Mouse (Mus musculus): Measurements from ENCODE around the gene Cdkl3. TPM values are rescaled to one million over a fixed set of nuclear protein-coding genes. Genes with fewer than 3 reads are reported as not detected.

Cdkl3 gene
- polyA plus RNA-seq, 2 experiments, result 0.75 to 0.81 TPM

DNA sequence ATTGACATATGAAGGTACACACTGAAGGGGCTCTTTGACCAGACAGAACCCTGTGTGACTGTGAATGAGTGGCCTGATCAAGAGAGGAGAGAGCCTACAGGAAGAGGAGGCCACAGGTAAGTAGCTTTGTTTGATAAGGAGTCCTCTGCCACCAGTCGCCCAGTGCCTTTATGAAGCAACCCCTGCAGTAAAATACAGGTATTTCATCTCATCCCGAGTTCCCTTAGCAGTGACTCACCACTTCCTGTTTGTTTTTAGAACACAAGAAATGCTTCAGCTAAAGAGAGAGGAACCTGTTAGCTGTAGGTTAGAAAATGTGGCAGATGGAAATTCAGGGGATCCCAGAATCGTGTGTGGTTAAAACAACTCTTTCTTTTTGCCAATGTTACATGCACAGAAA lies 31.9 kb downstream of the Cdkl3 start:
- TF ChIP-seq CTCF (IDR thresholded peaks at IDR 0.05; ENCODE audit: low read depth) (no peak), EP300 (IDR thresholded peaks at IDR 0.05; ENCODE audit: low read depth) (no peak)

DNA sequence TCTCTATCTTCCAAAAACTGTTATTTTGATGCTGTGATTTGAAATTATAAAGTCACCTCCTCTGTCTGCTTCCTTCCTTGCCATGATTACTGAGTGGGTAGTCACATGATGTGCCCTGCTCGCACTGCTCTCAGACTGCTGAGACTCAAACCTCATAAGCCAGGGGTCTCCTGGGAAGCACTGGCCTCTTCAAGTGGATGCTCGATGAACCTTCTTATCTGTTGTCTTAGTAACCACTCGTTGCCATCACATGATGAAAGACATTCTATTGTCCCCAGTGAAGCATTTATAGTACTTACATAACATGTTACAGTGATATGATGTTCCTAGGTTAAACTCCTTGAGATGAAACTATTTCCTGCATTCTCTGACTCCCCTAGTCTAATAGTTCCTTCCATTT lies 33.6 kb downstream of the Cdkl3 start:
- ATAC-seq (ENCODE audit: insufficient read depth), result no peak
- Histone ChIP-seq H3K9ac (replicated peaks) (no peak overlapping the region), H3K4me1 (replicated peaks; ENCODE audit: control insufficient read depth in 2 of 2, insufficient read depth in 2 of 2, low read length in 1 of 2) (no peaks in the 10 kb centered on the region), H3K27me3 (ENCODE audit: control insufficient read depth, insufficient read depth, low read length) (no peaks in the 10 kb centered on the region), H3K4me3 (ENCODE audit: insufficient read depth in 1 of 2, low read depth in 2 of 2, low read length in 2 of 2) (no peak overlapping the region), H3K36me3 (replicated peaks; ENCODE audit: control insufficient read depth, insufficient read depth, low read depth) (no peaks in the 10 kb centered on the region), H3K9me3 (ENCODE audit: control insufficient read depth, low read length) (no peaks in the 10 kb centered on the region), H3K4me2 (ENCODE audit: low read depth) (no peak overlapping the region), H3K27ac (no peak overlapping the region)
- DNase-seq (ENCODE audit: low read depth in 3 of 3, low spot score in 3 of 3), result no peak
- TF ChIP-seq EP300 (IDR thresholded peaks at IDR 0.05; ENCODE audit: low read depth) (no peak), CTCF (IDR thresholded peaks at IDR 0.05; ENCODE audit: low read depth) (no peak)
- WGBS (ENCODE audit: insufficient replicate concordance), result 45% methylated on average over 3 of the region's 3 CpGs

More for the DNA sequence above, 31.9 kb downstream of the Cdkl3 start:
- Histone ChIP-seq H3K4me2 (ENCODE audit: low read depth) (no peak overlapping the region), H3K4me3 (ENCODE audit: insufficient read depth in 1 of 2, low read depth in 2 of 2, low read length in 2 of 2) (no peak overlapping the region), H3K27me3 (ENCODE audit: control insufficient read depth, insufficient read depth, low read length) (no peaks in the 10 kb centered on the region), H3K36me3 (replicated peaks; ENCODE audit: control insufficient read depth, insufficient read depth, low read depth) (no peaks in the 10 kb centered on the region), H3K4me1 (replicated peaks; ENCODE audit: control insufficient read depth in 2 of 2, insufficient read depth in 2 of 2, low read length in 1 of 2) (no peaks in the 10 kb centered on the region), H3K9me3 (ENCODE audit: control insufficient read depth, low read length) (no peaks in the 10 kb centered on the region), H3K27ac (no peak overlapping the region), H3K9ac (replicated peaks) (no peak overlapping the region)
- ATAC-seq (ENCODE audit: insufficient read depth) (no peak), DNase-seq (ENCODE audit: low read depth in 3 of 3, low spot score in 3 of 3) (no peak)
- 30% methylated on average over 3 of the region's 3 CpGs for WGBS (ENCODE audit: insufficient replicate concordance)

DNA sequence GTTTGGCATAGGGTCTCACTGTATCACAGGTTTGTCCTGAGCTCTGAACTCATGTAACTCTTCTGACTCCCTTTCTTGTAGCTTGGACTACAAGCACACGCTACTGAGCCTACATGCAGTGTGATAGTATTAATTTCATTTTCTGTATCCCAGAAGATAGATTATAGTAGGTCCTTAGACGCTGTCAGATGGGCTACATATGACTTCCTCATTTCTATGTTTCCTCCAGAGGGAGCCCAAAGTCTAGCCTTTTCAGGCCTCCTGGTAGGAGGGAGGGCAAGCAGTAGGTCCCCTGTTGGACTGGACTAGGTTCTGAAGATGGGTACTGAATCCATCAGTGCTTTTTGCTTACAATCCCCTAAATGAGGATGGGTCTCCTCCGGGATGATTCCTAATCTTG lies 39.2 kb downstream of the Cdkl3 start:
- no peak for ATAC-seq (ENCODE audit: insufficient read depth)
- 45% methylated on average over 3 of the region's 3 CpGs for WGBS (ENCODE audit: insufficient replicate concordance)

DNA sequence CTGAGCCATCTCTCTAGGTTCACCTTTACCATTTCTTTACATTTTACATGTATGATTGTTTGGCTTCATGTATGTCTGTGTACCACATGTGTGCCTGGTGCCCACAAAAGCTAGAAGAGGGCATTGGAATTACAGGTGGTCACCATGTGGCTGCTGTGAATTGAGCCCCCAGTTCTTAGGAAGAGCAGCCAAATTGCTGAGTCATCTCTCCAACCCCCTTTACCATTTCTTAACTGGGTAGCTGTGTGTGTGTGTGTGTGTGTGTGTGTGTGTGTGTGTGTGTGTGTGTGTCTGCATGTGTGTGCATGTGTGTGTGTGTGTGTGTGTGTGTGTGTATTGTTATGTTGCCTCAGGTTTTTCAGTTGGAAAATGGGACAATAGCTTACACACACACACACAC lies 40.1 kb downstream of the Cdkl3 start:
- no peak overlapping the region for H3K4me2 ChIP-seq (ENCODE audit: low read depth)
- peaks cover 0 to 12% of the 10 kb centered on the region in 2 experiments; a peak in 3 of 4 replicates for H3K4me1 ChIP-seq (replicated peaks; ENCODE audit: control insufficient read depth in 2 of 2, insufficient read depth in 2 of 2, low read length in 1 of 2)
- H3K36me3 ChIP-seq (replicated peaks; ENCODE audit: control insufficient read depth, insufficient read depth, low read depth), result no peaks in the 10 kb centered on the region
- H3K9ac ChIP-seq (replicated peaks), result no peak overlapping the region
- TF ChIP-seq EP300 (IDR thresholded peaks at IDR 0.05; ENCODE audit: low read depth) (no peak), CTCF (IDR thresholded peaks at IDR 0.05; ENCODE audit: low read depth) (no peak)
- no peak overlapping the region for H3K27ac ChIP-seq
- no peaks in the 10 kb centered on the region for H3K27me3 ChIP-seq (ENCODE audit: control insufficient read depth, insufficient read depth, low read length)
- DNase-seq (ENCODE audit: low read depth in 3 of 3, low spot score in 3 of 3), result peak in 1 of 3 experiments; percentile 9
- no peak overlapping the region for H3K4me3 ChIP-seq (ENCODE audit: insufficient read depth in 1 of 2, low read depth in 2 of 2, low read length in 2 of 2)
- H3K9me3 ChIP-seq (ENCODE audit: control insufficient read depth, low read length), result no peaks in the 10 kb centered on the region
- no peak for ATAC-seq (ENCODE audit: insufficient read depth)

More for the DNA sequence above, 39.2 kb downstream of the Cdkl3 start:
- TF ChIP-seq EP300 (IDR thresholded peaks at IDR 0.05; ENCODE audit: low read depth) (no peak), CTCF (IDR thresholded peaks at IDR 0.05; ENCODE audit: low read depth) (peak; percentile 29; the same call in 1 of the 2 replicates)
- H3K4me3 ChIP-seq (ENCODE audit: insufficient read depth in 1 of 2, low read depth in 2 of 2, low read length in 2 of 2), result no peak overlapping the region
- no peak overlapping the region for H3K9ac ChIP-seq (replicated peaks)
- no peaks in the 10 kb centered on the region for H3K36me3 ChIP-seq (replicated peaks; ENCODE audit: control insufficient read depth, insufficient read depth, low read depth)
- no peak for DNase-seq (ENCODE audit: low read depth in 3 of 3, low spot score in 3 of 3)
- no peaks in the 10 kb centered on the region for H3K27me3 ChIP-seq (ENCODE audit: control insufficient read depth, insufficient read depth, low read length)
- no peak overlapping the region for H3K4me2 ChIP-seq (ENCODE audit: low read depth)
- peaks cover 0 to 12% of the 10 kb centered on the region in 2 experiments; a peak in 3 of 4 replicates for H3K4me1 ChIP-seq (replicated peaks; ENCODE audit: control insufficient read depth in 2 of 2, insufficient read depth in 2 of 2, low read length in 1 of 2)
- no peak overlapping the region for H3K27ac ChIP-seq
- no peaks in the 10 kb centered on the region for H3K9me3 ChIP-seq (ENCODE audit: control insufficient read depth, low read length)

DNA sequence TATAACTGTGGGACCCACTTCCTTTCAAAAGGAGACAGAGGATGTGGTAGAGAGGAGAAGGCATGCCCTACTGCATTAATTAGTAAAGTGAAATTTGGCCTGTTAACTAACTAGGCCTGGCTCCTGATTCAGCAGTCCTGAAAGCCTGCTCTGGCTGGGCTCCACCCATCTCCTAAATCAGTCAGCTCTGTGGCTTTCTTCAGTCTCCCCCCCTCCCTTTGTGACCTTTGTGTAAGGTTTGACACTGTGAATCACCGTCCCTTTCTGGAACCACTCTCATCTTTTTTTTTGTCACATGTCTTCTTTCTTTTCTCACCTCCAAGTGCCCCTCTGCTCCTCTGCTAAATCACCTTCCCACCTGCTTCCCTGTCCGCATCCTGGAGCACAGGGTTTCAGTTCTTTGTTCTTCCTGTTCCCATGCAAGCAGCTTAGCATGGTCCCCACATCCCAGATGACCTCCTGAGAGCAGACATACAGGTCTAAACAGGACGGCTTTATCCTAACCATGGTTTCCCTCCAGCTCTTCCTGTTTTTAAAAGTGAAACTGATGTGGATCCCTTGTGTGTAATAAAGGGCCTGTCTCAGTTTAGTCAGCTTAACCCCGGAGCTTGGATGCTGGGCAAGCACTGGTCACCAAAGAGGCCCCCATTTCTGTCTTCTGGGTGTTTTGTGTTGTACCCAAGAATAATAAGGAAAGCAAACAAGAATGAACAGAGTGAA lies 42.6 kb downstream of the Cdkl3 start:
- Histone ChIP-seq H3K4me3 (ENCODE audit: insufficient read depth in 1 of 2, low read depth in 2 of 2, low read length in 2 of 2) (no peak overlapping the region), H3K9ac (replicated peaks) (no peak overlapping the region; the same call in 1 of the 2 replicates), H3K27me3 (ENCODE audit: control insufficient read depth, insufficient read depth, low read length) (no peaks in the 10 kb centered on the region), H3K9me3 (ENCODE audit: control insufficient read depth, low read length) (no peaks in the 10 kb centered on the region), H3K4me2 (ENCODE audit: low read depth) (no peak overlapping the region), H3K27ac (no peak overlapping the region), H3K4me1 (replicated peaks; ENCODE audit: control insufficient read depth in 2 of 2, insufficient read depth in 2 of 2, low read length in 1 of 2) (peaks cover 0 to 12% of the 10 kb centered on the region in 2 experiments; a peak in 3 of 4 replicates), H3K36me3 (replicated peaks; ENCODE audit: control insufficient read depth, insufficient read depth, low read depth) (no peaks in the 10 kb centered on the region)
- DNase-seq (ENCODE audit: low read depth in 3 of 3, low spot score in 3 of 3) (no peak), ATAC-seq (ENCODE audit: insufficient read depth) (no peak)
- WGBS (ENCODE audit: insufficient replicate concordance), result 24% methylated on average over 4 of the region's 4 CpGs
- TF ChIP-seq CTCF (IDR thresholded peaks at IDR 0.05; ENCODE audit: low read depth), result no peak
- TF ChIP-seq EP300 (IDR thresholded peaks at IDR 0.05; ENCODE audit: low read depth), result no peak

Measured in liver, embryonic 14.5 days (tissue).